Mouse (Mus musculus) adrenal gland, postnatal 4 days (tissue): ENCODE data around the gene Lta. TPM values are rescaled to one million over a fixed set of nuclear protein-coding genes. Genes with fewer than 3 reads are reported as not detected.
"Not testable (repeated sequence)": the region's sequence is repeated elsewhere in the genome, so short reads cannot be mapped to it uniquely, and the experiment has no call there.

Experiments
- DNase-seq, 2 experiments: peaks; one replicate each; pipeline ENCODE4 v3.0.0; 2021 to 2022; ENCODE audit warnings: low spot score in 2 of 2, mixed read lengths in 2 of 2
- total RNA-seq, 2 experiments: library from RNA; stranded (reverse); gene quantifications; 2 replicates each; pipeline ENCODE4 v1.2.3; 2021

Gene Lta
- total RNA-seq, 2 experiments from 2014 or later, result 0.73 to 0.78 TPM

DNA sequence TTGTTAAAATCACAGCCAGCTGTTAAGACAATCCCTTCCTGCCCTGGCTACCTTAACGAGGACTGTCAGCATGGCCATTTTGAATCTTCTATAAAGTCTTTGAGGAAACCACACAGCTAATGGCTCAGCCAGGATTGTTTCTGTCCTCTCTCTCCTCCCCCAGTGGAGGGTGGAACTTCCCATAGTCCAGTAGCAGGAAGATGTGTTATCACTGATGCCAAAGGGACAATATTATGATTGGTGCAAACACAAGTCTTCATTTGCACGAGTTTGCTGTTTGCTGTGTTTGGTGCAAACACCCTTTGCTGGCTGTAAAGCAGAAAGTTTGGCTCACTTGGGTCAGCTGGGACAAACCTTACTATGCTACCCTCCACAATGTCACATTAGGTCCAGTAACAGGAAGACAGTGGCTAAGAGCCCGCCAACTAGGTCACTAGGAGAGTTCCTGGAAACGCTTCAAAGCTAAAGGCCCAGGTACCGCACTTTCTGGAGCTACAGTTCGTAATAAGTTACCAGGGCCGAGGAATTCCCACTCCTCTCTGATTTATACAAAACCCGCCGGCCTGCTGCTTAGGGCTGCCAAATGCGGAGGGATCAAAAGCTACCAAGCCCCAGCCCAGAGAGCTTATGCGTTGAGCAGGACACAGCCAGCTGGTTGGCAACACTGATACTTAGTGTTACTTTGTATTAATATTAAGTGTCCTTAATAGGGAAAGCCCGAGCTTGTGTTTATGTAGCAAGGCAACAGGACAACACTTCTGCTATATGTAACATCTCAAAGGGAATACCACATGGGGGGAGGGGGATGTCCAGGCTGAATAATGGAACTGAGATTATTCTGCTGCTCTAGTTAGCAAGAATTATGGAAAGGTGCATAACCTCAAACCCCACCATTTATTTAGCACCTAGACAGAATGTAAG is 35.5 kb upstream of the Lta start:
- DNase-seq, result no peak

DNA sequence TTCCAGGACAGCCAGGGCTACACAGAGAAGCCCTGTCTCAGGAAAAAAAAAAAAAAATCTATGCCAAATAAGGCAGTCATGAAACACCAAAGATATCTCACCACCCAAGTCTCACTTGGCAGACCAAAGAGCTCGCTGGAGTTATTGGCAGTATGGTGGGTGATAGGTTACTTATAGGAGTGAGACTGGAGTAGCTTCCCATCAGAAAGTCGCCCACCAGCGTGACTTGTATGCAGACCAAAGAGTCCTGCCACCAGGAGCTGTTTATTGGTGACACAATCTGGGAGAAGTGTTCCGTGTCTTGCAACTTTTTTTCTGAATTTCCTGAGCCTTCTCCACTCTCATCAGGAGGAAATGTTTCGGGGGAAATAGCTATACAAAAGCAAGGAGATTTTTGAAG is 34.5 kb upstream of the Lta start:
- DNase-seq, result no peak

DNA sequence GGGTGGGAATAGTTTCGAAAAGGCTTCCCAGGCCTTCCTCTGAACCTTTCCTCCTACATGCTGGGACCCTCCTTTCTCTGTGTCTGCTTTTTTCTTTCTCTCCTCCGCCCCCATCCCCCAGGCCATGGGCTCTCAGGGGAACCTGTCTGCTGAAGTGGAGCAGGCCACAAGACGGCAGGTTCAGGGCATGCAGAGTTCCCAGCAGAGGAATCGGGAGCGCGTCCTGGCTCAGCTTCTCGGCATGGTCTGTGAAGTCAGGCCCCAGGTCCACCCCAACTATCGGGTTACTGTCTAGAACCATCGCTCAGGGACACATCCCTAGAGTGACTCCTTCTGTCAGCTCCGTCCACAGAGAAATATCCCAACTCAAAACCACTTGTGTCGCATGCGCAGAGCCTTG is 32.4 kb upstream of the Lta start:
- DNase-seq, result no peak

DNA sequence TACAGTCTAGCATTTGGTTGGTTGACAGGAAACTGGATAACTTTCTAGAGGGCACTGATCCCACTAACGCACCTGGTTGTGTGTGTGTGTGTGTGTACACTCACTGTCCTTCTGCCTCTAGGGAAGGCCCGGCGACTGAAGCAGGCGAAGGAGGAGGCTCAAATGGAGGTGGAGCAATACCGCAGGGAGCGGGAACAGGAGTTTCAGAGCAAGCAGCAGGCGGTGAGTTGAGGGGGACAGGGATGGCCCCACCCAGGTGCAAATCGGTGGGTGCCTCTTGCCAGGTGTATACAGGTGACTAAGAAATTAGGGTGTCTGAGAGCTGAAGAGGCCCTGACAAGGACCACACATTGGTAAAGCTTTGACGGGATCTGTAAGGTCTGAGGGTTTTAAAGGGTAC is 31.8 kb upstream of the Lta start:
- DNase-seq, result no peak

DNA sequence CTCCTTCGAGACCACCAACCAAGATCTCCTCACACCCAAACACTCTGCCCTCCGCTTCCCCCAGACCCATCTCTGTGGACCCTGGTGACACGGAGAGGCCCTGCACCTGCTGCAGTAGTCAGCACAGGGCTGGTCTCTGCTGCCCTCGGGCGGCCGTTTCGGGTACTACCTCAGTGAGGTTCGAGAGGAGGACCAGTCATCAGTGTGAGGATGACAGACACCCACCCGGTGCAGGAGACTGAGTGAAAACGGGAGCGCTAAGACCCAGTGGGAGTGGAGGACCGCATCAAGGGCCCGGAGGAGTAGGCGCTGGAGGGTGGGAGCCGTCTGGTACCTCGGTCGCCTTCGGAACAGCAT is 31.2 kb upstream of the Lta start:
- DNase-seq, result peak; percentile 95

DNA sequence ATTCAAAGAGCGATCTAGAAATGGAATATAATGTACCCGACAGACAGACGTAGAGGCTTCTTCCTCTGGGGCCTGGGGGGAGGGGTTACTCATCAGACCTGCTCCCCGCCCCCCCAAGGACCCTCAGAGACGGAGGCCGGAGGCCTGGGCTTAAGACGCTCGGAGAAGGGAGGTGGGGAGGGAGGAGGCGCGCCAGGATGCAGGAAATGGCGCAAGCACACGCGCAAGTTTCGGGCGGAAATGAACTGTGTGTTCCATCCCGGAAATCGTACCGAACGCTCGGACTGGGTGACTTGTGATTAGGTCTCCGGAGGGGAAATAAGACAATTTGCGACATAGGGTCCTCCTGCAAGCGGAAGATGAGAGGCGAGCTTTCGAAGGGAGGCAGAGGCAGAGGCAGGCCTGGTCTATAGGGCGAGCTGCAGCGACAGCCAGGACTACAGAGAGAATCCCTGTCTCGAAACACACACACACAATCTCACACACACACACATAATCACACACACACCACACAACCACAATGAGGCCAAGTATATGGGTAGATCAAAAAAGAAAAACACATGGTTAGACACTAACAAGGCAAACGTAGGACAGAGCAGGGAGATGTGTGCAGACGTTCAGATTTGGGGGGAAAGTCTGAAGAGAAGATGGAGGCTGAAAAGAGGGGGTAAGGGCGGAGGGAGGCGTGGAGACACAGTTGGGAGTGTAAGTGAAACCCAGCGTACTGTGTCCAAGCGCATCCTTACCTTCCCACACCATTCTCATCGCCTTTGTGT is 30.7 kb upstream of the Lta start, which contains the start of gene Nfkbil1:
Gene Nfkbil1, minus strand, starts transcription at position 179 of the 776 bp plus-strand sequence.
- peak; percentile 60 to 81 for DNase-seq

DNA sequence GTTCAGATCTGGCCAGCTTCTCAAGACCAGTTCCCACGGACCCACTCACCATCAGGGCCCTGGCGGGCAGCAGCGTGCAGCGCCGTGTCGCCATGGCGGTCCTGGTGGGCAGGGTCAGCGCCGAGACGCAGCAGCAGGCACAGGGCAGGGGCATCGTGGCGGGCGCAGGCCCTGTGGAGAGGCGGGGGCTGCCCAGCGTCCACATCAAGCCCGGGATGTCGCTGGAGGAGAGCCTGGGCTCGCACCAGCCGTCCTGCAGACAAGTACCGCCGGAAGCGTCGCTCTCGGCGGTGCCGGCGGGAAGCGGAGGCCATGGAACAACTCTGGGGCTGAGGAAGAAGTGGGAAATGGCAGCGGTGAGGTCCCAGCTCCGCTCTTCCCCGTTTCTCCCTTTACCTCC is 29.8 kb upstream of the Lta start:
- DNase-seq, result no peak

DNA sequence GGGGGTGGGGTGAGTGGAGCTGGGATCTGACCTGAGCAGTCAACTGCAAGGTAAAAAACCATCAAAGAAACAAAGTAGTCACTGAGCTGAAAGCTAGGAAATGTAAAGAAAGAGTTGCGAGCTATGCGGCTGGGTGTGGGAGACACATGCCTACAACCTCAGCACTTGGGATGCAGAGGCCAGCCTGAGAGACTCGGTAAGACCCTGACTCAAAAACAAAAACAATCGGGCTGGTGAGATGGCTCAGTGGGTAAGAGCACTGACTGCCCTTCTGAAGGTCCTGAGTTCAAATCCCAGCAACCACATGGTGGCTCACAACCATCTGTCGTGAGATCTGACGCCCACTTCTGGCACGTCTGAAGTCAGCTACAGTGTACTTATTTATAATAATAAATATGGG is 28.9 kb upstream of the Lta start:
- not testable (repeated sequence) for DNase-seq

DNA sequence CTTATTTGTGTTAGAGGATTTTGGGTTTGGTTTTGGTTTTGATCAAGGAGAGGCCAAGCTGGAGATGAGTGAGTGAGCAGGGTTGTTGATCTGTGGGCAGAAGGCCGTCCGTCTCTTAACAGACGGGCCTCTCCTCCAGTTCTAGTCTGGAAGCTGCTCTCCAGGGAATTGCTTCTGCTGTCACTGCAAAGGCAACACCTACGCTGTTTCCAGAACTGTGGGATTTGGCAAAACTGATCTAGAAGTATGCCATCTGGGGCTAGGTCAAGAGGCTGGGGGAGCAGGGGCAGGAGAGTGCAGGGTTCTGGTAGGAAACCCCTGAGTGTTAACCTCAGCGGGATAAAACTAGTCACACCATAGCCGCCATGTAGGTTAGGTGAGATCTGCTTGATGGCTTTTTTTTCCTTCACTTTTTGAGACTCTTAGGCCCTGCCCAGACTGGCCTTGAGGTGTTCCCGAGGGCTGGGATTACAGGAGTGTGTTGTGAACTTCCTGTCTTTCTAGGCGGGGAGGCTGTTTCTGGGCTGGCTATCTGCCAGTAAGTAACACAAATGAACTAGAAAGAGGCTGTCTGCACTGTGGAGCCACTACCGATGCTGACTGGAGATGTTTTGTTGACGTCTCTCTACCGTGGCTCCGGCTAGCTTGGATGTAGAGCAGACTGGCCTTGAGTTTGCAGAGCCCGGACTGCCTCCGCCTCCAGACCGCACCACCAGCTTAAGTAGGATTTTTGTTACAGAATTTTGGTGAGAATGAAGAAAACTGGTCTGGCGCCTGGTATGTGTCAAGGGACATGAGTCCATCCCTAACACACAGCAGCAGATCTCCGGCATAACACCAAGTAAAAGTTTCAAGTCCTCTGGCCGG is 28.2 kb upstream of the Lta start, which contains the start of gene Atp6v1g2:
Gene Atp6v1g2, plus strand, starts transcription at position 547 of the 867 bp plus-strand sequence.
- no peak for DNase-seq

DNA sequence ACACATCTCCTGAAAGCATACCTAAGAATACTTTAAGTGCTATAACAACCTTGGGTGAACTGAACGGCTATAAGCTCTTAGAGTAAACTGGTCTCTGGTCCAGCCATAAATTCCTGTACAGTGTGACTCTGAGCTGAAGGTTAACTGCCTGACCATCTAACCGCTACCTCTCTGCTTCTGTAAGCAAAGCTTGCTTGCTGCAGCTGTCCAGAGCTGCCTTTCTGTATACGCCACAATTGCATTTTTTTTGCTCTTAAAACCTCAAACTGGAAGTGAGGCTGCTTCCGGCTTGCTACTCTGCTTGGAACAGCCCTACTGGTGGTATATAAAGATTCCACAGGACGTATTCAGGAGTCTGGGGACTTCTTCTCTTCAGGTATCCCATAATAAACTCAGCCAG is 27.5 kb upstream of the Lta start:
- DNase-seq, result no peak

DNA sequence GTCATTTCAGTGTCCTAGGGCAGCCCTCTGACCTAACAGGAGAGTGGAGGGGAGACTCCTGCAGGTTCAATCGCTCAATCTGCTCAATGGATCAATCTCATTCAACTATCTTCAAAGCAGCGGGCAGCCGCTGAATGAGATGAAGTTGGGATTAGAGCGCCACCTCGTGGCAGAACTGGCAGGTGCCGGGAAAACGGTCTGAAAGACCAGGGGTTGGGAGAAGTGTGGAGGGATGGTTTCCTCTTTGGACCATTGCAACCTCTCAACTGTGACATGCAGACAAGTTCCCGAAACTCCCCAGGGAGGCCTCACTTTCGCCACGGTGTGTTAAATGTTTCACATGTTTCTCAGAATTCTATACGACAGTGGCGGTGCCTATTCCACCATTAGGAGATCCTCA is 26.9 kb upstream of the Lta start:
- peak; percentile 76 to 77 for DNase-seq

DNA sequence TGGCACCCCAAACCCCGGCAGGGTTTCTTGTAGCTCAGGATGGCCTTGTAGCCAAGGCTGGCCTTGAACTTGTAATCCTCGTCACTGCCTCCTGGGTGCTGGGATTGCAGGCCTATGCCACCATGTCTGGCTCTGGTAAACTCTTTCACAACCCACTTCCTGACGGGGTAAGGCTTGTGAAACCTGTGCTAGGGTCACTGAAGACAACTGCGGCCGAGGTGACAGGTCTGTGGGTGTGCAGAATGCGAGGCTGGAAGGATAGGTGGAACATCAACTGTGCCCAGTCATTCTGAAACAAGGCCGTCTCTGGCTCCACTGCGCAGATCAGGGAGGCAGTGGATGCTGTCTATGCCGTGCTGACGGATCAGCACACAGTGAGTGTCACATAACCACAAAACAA is 25.9 kb upstream of the Lta start:
- no peak for DNase-seq

DNA sequence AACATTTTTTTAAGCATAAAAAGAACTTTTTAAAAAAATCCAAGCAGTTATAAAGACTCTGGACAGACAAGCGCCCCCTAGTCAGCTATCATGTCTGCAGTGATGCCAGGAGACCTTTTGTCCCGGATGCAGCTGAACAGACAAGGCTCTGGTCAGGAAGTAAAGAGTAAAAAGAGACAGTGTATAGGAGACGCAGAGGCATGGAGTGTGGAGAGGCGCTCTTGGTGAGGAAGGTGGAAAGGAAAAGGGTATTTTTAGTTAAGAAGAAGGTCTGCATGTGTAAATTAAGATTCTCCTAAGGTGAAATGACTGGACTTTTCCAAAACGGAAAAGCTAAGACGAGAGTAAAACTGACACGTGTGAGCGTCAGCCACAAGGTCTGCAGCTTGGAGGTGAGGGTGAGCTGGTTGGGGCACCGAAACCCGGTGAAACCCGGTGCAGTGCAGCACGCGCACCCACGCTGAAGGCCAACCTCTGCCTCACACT is 21.5 kb upstream of the Lta start:
- no peak for DNase-seq

DNA sequence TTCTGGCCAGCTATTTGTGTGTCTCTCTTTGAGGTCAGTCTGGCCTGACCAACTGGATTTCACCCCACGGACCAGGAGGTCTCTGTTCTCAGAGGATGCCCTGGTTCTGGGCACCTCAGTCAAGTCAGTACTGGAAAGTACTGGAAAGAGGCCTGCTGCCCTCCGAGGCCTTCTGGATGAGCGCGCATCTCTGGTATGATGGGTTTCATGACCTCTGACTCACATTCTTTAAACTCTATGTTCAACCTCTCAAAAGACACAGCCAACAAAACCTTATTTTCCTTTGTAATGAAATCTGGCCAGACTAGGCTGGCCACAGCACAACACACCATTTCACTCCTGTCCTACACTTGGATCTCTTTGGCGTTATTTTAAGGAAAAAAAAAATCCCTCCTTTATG is 20.3 kb upstream of the Lta start:
- no peak for DNase-seq

DNA sequence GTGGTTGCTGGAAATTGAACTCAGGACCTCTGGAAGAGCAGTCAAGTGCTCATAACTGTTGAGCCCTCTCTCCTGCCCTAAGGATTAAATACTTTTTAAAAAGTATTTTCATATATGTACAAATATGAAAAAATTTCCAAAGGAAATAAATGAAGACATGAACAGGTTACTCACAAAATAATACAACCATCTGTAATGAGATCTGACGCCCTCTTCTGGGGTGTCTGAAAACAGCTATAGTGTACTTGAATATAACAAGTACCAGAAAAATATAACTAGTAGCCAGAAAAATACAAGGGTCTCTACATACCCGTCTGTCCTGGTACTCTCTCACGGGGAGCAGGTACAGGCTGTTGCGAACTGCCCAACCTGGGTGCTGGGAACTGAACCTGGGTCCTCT is 19.5 kb upstream of the Lta start:
- no peak for DNase-seq

DNA sequence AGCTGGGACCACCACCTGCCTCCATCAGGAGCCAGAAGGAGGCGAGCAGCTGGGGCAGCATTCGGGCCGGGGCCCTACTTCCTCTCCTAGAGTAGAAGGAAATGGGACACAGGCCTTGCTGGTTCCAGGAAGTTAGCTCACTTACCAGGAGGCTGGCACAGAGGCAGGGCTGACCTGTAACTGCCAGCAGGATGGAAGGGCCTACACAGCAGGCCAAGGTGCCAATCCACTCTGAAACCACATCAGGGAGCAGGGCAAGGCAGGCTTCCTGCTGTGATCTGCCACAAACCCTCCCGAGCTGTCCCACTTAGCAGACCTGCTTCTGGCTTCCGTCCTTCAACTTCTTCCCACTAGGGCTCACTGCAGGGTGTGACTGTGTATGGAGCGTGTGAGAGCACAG is 17.1 kb upstream of the Lta start:
- no peak for DNase-seq

DNA sequence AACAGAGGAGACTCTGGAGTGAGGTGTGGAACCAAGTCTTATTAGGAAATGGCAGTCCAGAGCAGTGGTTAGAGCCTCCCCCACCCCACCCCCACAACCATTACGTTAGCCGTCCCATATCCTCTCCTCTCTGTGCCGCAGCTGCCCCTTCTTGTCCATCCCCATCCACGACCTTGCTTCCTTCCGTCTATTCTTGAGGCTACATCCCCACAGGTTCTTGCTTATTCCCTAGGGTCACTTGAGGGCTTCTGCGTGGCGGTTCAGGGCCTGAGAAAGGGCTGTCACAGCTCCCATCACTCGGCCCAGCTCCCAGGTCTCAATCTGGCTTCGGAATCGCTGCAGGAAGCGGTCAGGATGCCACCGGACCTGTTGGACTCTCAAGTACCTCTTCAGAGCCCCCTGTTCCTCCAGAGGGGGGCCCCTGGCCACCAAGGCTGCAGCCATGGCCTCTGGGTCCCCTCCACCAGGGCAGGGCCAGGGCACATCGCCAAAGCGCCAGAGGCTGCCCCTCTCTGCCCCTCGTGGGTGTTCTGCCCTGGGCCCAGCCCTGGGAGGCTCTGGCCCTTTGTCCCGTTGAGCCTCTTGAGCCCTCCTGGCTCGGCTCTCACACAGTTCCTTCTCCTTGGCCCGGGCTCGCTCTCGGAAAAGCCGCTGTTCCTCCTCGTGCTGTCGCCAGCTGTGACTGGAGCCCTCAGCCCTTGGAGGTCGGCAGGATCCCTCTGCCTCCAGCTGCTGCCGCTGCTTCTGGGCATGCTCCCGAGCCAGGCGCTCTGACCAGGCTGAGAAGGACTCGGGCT is 15.2 kb upstream of the Lta start, which contains the start of gene Gm16181:
Gene Gm16181, plus strand, starts transcription at position 679 of the 797 bp plus-strand sequence.
- DNase-seq, result no peak

DNA sequence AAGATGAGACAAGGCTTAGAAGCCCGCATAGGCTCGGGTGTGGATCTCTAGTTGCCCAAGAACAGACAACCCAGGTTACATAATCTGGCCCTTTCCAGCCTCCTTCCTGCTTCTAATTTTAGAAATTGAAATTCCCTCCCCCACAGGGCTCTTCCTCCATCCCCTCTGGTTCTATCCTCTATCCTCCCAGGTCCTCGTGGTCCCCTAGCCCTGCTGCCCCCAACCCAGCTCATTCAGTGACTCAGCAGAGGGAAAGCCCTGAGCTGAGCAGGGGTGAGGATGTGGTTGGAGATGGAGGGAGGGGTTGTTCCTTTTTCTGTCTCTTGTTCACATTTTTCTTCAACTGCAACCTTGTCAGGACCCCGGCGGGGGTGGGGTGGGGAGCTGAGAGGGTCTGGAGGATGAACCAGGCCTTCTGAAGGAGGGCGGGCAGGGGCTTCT is 14.5 kb upstream of the Lta start:
- no peak for DNase-seq

DNA sequence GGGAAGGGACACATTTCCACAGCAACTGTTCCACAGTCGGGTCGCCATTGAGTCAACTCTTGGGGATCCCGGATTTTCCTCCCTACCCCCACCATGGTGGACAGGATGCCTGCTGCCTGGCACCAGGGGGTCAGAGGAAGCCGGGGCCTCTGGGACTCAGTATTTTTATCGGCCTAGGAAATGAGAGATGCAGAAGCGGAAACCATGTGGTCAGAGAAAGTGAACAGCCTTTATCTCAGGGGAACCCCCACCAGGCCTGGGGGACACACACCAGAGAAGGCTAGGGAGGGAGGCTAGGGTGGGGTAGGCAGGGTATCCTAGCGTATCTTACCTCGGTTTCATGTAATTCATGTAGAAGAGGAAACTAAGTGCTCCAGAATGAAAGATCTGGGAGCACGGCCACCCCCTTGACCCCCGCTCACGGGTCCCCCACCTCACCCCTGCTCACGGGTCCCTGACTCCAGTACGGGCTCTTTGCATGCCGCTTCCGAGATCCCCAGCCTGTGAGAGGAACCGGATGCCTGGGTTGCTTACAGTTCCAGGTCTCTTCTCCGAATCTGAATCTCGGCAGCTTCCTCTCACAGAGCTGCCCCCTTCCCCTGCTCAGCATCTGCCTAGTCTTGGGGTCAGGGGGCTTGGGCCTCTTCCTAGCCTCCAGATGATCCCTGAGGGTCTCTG is 13.5 kb upstream of the Lta start:
- no peak for DNase-seq

DNA sequence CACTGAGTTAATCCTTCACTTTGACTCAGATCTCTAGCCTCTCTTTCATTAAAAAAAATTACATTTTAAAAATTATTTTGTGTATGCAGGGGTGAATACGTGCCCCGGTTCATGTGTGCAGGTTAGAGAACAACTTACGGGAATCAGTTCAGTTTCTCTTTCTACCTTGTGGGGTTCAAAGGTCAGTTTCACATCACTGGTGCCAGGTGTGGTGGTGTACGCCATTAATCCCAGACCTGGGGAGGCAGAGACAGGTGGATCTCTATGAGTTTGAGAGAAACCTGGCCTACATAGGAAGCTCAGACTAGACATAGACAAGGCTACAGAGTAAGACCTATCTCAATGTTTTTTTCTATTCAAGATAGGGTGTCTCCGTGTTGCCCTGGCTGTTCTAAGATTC is 7.9 kb upstream of the Lta start:
- no peak for DNase-seq
